Mouse (Mus musculus) yolk sac, embryonic 10.5 days (tissue): ENCODE data around the gene Kalrn.
A peak's percentile ranks its signal among the peaks of the same experiment; 100 is the strongest.

Source experiments
- DNase-seq: peaks from one replicate; pipeline ENCODE4 v3.0.0-alpha.2; 2017; ENCODE audit warnings: low spot score

Gene Kalrn

DNA sequence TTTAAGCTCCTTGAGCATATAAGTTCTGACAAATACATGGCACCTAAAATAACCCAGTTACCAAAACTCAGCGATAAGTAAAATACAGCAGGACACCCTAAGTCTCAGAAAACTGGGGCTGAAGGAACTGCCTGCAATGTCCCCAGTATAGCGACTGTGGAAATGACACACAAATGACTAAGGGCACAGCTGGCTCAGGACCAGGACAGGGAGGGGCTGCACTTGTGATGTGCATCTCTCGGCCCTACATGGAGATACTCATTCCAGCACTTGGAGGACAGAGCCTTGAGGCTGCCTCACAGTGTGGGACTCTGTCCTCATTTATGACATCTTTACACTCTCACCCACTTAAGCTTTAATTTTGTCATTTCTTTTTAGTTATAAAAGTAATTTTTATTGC, 497.2 kb downstream of the Kalrn start:
- DNase-seq = no peak

DNA sequence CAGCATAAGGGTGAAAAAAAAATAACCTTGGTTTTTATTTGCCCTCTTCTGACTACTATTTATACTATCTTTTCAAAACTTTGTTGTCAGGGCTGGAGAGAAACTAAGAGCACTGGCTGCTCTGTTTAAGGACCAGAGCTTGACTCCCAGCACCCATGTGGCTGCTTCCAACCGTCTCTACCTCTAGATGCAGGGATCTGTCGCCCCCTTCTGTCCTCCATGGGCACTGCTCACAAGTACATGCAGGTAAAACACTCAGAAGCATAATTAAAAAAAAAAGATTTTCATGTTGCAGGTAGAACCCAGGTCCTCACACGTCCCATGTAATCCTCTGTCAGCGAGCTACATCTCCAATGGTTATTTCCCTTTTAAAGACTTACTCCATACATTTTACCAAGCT, 499.4 kb downstream of the Kalrn start:
- no peak for DNase-seq

DNA sequence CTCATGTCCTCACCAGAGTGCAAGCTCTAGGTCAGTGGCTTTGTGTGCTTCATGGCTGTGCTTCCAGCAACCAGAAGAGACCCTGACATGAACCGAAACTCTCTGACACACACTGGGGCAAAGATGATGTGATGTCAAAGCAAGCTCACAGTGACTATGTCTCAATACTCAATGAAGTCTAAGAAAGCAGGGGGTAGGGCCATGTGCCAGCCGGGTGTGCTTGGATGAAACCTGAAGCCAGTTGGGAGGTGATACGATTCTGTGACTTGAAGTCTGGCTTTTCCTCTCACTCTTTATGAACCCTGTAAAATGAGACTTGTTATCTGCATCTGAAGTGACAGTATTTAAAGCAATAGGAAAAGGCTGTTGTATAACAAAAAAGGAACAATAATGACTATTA, 501.2 kb downstream of the Kalrn start:
- DNase-seq = no peak

DNA sequence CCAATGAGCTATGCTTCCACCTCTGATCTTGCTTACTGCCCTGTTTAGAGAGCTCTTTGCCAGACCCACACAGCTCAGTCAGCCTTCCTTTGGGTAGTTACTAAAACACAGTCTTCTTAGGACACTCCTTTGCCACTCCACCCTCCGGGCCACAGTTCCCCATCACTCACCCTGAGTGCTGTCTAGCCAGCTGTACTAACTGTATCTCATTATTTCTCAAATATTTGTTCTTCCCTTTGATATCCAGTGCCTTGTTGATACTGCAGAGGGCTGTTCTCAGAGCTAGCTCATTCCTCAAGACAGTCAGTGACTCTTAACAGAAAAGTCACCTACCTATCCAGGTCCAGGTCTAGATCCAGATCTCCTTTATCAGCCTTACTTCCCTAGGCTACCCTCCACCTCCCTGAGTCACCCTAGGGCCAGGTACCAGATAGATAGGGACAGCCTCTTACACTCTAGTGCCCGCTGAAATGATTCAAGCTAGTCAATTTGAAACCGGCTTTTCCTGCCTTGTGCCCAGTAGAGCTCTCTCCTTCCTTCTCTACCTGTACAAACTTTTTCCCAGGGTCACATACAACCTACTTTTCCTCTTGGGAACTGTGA, 502.0 kb downstream of the Kalrn start:
- no peak for DNase-seq

DNA sequence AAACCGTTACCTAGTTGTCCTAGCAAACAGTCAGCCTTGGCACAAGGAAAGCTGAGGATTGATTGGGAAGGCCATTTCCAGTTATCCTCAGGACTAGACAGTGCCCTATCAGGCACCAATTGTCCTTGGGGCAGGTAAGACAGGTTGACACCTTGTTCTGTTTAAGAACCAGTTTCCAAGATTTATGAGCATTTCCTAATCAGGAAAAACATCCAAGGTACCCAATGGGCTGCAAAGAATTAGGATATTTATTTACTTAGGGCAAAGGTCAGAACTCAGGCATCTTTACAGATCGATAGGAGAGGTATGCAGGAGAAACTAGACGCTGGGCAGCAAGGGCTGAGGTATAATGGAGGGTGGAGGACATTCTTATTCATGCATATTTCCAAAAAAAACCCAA, 503.9 kb downstream of the Kalrn start:
- peak; percentile 35 for DNase-seq

DNA sequence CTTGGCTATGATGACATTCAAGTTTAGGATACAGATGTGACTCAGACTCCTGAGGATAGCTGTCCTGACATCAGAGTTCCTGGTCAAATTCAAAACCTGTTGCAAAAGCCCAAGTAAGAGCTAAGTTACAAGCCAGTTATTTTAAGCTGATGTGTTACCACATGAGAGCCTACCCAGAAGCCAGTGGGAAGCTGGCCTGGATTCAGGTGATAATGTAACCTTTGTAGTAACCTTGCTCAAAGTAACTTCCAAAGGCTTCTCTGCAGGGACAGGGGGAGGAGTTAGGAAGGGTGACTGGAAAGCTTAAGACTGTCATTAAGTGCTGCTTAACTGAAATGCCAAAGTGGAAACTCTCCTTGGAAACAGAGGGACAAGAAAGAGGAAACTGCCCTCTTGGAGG, 506.4 kb downstream of the Kalrn start:
- DNase-seq = no peak

DNA sequence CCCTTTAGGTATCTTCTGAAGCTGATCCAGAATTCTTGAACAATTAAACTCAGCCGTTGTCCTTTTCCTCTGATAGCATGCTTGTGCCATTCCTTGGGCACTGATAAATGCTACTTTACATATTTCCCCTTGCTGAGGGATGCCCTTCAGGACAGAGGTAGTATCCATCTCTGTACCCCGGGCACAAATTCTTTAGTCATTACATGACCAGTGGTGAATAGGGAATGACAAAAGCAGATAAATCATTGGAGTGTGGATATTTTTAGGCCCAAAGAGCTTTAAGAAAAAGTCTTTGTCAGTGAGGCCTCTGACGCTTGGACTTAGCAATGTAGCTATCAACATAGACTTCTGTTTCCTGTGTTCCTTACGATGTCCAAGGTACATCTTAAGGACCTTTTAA, 507.0 kb downstream of the Kalrn start:
- no peak for DNase-seq

DNA sequence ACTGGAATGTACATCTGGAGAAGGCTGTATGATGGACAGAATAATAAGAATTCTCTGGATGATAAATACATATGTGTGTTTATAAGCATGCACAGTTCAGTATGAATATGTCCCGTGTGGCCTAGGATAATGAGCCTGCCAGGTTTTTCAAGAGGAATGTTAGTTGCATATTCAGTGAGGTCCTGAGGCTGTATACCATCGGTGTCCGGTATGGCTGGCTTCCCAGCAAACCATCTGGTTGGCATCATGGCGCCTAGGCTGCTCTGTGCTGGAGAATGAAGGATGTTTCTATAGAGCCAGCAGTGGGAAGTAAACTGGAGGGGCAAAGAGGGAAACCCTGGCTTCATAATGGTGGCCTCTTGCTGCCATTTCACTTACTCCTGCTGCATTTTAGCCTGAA, 510.0 kb downstream of the Kalrn start:
- no peak for DNase-seq

DNA sequence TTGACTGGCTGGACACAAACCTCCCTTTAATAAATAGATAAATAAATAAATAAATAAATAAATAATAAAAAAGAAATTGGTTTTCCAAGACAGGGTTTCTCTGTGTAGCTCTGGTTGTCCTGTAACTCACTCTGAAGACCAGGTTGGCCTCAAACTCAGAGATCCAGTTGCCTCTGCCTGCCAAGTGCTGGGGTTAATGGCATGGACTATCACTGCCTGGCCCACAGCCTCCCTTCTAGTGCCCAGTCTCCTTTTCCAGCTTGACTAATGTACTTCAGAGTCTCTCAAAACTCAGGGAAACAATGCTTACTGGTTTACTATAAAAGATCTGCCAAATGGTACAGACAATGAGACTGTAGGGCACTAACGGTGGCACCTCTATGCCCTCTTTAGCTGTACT, 511.7 kb downstream of the Kalrn start:
- DNase-seq = no peak

DNA sequence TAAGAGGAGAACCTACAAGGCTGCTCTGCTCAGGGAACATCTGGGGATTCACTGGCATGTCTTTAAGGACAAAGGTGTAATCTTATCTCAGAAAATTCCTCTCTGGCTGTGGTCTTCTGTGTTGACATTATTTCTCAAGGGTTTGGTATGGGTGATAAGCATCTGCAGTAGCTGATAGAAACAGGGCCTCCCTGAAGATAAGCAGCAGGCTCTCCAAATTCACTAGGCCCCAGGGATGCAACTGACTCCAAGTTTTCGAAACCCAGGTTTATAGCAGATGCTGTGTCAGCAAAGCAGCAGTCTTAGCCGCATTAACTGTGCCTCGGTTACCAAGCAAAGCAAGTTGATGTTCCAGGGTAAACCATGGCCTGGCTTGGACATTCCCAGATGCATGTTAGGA, 514.7 kb downstream of the Kalrn start:
- DNase-seq = peak; percentile 88

DNA sequence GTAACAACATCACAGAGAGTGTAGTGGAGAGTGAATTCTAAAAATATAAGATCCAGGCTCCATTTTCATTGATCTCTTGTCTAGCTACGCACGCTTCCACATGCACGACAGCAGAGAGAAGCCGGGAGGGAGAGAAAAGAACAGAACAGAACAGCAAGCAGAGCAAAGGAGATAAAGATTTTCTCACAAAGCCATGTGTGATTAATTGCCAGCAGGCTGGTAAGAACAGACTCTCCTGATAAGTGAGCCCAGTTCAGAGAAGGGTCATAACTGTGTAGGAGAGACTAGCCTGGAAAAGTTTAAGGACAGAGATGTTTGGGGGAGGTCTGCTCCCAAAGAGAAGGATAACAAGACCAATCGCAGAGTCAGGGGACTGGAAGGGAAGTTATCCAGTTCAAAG, 515.9 kb downstream of the Kalrn start:
- peak; percentile 36 for DNase-seq

DNA sequence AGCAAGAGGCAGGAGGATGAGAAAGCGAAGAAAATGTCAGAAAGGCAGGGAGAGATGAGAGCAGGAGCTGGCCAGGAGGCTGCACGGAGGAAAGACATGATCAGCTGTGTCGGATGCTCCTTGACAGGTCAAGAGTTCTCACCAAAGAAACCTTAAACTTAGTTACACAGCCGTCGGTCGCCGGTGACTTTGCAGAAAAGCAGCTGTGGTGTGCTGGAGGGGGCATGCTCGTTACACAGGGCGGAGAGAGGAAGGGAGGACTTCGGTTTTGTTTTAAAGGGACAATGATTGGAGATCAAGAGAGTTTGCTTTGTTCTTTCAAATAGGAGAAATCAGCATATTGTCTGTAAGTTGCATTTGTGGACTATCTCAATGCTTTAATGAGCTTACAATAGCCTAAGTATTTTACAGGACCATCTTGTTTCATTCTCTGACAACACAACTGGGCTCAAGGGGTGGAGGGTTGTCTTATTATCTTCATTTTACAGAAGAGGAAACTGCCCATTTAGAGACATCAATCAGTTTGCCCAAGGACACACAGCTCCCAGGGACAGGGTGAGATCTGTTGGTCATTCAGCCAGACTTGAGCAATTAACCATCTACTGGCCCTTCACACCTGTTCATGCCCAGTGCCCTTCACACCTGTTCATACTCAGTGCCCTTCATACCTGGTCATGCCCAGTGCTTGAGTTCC, 516.8 kb downstream of the Kalrn start:
- peak; percentile 42 for DNase-seq

DNA sequence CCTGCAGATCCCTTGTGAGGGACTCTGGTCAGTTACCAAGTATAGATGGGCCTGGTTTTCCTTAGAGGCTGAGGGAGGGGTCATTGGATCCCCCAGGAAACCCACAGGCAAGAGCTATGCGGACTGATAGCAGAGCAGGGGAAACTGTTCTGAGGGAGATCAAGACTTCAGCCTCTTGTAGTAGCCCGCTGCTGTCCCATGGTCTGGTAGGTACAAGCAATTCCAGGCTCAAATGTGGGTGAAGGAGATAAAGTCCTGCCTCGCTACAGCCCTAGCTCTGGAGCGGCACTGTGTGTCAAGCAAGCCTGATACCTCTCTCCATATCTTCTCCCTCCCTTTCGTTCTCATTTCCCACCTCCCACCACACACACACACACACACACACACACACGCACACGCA, 523.2 kb downstream of the Kalrn start:
- no peak for DNase-seq

DNA sequence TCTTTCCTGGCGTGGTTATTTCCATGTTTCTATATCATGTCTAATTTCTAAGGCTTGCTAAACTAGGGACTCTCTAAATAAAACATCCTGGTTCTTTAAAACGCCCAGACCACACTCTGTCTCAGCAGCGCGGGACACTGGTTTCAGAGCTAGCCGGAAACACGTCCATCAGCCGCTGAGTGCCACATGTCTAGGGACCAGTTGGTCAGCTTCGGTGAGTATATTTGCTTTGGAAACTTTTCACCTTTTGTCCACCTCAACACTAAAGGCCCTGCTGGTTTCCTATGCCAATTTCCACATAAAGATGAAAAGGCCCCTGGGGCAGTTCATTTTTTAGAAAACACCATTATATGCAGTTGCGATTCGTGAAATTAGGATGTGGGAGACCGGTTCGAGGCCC, 524.0 kb downstream of the Kalrn start:
- DNase-seq = no peak

DNA sequence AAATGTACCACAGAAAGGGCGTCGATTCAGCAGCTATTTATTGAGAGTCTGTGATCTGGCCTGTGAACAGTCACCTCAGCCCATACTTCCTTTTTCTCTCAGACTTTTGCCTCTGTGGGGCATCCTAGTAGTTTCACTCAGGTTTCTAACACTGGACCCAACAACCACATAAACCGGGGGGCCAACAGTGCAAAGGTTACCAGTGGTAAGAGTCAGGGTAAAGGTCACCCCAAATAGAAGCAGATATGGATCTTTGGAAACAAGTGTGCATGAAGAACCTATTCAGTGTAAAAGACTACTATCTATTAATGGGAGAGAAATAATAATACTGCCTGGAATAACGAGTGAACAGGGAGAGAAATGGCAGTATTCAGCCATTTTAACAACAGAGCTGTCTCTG, 525.1 kb downstream of the Kalrn start:
- DNase-seq = no peak

DNA sequence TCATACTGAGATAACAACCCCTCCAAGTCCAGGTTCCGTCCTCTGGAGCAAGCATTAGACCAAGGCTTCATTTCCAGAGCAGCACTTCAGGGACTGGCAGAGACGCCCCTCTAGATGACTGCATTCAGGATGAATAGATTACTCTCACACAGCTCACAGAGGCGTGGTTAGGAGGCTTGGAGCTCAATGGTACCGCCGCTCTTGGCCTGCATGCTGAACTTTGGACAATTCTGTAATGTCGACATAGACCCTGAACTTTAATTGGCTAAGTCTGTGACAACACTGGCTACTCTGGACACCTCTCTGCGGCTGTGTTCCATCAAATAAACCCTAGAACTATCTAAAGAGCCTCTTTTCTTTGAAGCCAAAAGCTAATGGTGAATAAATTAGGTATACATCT, 525.8 kb downstream of the Kalrn start:
- DNase-seq = peak; percentile 74

DNA sequence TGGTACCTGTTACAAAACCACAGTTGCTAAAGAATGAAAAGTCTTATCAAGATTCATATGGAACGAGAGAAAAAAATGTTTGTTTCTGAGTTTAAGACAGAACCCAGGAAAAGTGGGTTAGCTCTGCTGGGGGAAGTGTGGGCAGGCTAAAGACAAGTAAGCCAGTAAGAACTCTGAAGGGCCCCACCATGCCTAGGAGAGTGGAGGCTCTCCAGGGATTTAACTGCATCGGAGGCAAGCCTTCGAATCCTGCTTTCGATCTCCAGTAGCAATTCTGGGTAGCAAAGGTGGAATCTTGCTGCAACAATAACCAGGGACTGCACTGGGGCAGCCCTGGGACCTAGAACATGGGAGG, 526.3 kb downstream of the Kalrn start:
- DNase-seq = no peak

DNA sequence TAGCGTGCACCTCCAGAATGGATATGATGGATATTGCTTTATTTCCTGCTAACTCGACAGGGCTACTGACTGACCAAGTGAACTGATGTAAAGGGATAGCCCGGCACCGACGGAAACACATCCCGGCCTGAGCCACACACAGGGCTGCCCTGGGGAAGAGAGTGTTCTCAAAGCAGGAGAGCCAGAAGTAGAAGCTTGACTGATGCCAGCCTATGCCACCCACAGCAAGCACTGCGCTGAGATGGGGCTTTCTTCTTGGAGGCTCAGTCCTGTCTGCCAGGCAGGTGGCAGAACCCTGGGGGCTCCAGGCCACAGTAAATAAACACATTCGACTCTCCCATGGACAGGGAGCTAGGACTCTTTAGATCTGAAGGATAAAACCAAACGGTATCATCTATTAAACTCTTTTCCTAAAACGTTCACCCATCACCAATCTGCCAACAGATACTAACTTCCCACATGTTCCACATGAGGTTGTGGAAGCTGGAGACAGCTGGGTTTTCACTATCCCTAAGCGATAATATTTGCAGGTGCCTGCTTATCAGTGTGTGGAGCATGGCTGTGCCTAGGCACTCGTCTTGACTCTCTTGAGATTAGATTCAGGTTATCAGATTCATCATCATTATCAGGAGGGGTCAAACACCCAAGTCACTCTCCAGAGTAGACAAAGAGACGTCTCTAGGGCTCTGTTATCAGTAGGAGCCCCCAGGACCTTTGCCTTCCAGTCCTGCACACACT, 526.9 kb downstream of the Kalrn start:
- DNase-seq = no peak

DNA sequence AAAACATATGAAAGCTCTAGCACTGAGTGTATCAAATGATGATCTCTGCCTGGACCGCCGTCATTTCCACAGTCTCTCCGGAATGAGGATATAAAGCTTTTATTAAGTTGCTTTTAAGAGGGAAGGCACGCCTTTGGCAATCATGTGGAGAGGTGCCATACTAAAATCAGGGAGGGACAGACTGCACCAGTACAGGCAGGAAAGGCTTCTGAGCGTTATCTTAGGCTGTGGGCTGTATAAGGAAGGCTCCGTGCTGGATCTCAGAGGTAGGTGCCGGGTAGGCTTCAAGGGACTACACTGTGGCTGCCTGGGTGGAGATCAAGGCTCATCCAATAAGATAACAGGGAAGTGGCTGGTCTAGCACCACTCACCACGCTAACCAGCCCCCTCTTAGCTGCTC, 528.8 kb downstream of the Kalrn start:
- DNase-seq = no peak

DNA sequence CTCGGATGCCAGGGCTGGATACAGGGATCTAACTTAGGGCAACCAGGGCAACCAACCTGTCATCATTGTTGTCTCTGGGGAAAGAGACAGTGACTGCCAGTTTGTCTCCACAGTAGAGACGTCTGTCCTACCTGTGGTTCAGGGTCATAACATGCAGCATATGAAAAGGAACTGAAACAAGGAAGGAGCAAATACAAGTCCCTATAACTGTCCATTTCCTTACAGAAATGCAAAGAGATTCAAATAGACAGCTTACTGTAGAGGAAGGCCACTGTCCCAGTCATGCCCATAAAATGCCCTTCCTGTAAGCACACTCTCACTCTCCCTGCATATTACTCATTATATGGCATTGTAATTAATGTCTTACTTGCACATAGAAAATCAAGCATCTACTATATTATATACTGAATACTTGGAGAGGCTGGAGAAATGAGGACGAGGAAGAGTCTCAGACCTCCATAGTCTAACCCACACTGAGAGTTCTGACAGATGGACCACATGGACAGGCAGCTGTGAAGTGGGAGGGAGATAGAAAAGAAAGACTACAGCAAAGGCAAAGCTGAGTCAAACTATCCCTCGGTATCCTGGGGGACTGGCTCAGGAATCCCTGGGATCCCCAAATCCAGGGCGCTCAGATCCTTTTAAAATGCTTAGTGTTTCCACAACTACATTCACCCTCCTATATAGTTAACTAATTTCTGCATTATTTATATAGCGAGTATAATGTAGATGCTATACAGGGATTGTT, 530.1 kb downstream of the Kalrn start:
- no peak for DNase-seq

DNA sequence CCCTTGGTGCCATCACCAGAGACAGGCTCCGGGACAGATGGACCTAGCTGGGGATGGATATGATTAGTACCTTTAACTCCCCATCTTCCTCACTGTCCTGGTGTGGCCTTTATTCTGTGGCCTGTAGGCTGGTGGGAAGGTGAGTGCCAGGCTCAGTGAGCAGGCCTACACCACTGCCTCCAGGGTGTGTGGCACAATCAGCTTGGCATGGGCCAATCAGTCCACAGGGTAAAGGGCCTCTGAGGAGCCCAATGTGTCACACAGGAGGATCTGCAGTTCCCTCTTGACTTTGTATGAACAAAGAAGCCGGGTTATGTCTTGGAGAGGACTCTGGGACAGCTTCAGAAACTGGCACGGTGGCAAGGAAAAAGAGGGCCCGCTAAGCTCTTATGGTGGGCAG, 530.7 kb downstream of the Kalrn start:
- no peak for DNase-seq

DNA sequence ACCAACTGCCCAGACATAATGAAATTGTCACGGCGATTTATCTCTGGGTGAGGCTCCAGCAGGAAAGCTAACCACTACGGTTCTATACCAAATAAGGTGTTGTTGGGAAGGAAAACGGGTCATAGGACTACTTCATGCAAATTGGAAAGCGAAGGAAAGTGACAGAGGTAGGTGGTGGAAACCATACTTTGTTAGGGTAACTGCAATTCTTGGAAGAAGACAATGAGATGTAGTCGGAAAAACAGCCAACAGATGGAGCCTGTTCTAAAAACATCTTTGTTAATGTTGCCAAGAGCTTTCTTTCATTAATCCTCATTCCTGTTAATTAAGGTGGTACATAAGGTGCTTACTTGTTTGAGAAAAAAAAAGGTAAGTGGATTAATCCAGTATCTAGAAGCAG, 533.1 kb downstream of the Kalrn start:
- no peak for DNase-seq

DNA sequence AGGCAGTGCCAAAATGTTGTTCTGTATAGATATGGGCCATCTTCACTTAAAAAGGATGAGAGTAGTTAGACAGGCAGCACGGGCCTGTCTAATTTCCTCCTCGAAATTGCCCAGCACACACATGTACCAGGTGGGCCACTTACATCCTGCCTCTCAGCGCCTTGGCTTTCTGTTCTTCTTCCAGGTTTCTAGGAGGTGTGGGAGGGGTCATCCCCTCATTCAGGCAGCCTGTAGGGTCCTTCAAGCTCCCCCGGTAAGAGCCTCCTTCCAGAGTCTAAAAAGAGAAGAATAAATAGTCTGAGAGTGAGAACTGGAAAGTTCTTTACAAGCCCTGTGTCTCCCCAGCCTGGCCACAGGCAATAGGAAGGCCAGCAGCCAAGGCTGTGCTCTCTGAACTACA, 533.6 kb downstream of the Kalrn start:
- DNase-seq = no peak
